Mouse (Mus musculus) gonadal fat pad, adult 2 months (tissue): ENCODE results near the gene Arih2. TPM values are rescaled to one million over a fixed set of nuclear protein-coding genes. Genes with fewer than 3 reads are reported as not detected.
A peak's percentile ranks its signal among the peaks of the same experiment; 100 is the strongest.

Experiments
- DNase-seq: peaks from one replicate; pipeline ENCODE4 v3.0.0-alpha.2; 2012; ENCODE audit warnings: low read depth
- polyA plus RNA-seq: library from polyadenylated mRNA; depleted of rRNA; stranded (reverse); fragments of >200 nt; gene quantifications from 2 replicates; pipeline ENCODE4 v1.2.3, GENCODE M21; 2012

Arih2 gene
- polyA plus RNA-seq, 1 experiment, result 44.6 TPM

- DNase-seq, result no peak
Measured at GRCm38 (mm10) chr9:108587571-108588180, 61.5 kb downstream of the Arih2 start.

GRCm38 (mm10) chr9:108579344-108579690 is 69.9 kb downstream of the Arih2 start:
- DNase-seq, result no peak

DNA sequence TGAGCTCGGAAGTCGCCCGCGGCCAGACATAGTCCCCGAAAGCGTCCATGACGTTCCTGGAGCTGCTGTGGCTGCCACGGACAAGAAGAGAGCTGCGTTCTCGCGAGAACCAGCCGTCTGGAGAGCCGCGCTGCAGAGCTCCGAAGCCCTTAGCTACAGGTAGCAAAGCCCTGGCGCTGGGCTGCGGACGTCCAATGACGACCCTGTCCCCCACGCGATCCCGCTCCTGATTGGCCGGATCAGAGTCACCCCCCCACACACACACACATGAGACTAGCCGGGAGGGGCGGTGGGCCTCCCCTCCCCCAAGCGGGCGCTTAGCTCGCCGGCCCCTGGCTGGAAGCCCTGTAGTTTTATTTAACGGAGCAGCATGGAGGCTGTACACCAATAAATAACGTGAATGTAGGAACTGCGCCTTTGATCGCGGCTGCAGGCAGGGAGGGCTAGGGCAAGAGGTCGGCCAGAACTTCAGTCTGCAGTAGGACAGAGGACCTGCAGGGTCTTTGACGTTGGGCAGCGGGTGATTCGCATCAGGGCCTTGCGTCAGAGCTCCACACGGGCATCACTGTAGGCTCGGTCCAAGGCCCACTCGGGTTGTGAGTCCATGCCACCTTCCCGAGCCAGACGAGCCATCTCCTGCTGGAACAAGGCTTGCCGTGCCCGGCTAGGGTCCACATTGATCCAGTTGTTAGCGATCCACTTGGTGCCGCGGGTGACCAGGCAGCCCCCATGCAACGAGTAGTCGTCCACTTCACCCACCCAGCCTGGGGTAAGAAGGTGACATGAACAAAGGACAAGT is 70.4 kb downstream of the Arih2 start, which contains the start of gene Wdr6:
TSS of gene Wdr6 (minus strand) at position 195 of the 799 bp plus-strand sequence.
- no peak for DNase-seq

- DNase-seq, result no peak
Measured at GRCm38 (mm10) chr9:108577934-108578544, 71.1 kb downstream of the Arih2 start.

GRCm38 (mm10) chr9:108577025-108577424 is 72.2 kb downstream of the Arih2 start:
- DNase-seq, result no peak

- no peak for DNase-seq
Measured at GRCm38 (mm10) chr9:108575321-108576297, 73.6 kb downstream of the Arih2 start.

DNA sequence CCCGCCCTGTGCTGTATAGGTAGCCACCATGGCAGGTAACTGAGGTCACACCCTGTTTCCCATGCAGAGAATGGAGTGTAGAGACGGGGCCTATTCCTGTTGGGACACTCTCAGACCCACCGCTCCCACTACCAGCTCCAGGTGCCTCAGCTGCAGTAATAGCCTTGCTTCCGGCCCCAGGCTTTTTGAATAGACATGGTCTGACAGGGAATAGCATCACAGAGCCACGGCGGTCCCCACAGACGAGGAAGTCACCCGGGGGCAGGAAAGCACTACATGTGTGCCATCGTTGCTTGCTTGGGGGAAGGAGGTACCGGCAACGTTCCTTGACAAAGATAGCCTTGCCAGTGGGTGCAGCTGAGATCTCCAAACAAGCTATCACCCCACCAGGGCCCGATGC is 74.3 kb downstream of the Arih2 start:
- DNase-seq, result no peak

GRCm38 (mm10) chr9:108573774-108574690 is 75.2 kb downstream of the Arih2 start:
- no peak for DNase-seq

- no peak for DNase-seq
Measured at GRCm38 (mm10) chr9:108572321-108572720, 76.9 kb downstream of the Arih2 start.

DNA sequence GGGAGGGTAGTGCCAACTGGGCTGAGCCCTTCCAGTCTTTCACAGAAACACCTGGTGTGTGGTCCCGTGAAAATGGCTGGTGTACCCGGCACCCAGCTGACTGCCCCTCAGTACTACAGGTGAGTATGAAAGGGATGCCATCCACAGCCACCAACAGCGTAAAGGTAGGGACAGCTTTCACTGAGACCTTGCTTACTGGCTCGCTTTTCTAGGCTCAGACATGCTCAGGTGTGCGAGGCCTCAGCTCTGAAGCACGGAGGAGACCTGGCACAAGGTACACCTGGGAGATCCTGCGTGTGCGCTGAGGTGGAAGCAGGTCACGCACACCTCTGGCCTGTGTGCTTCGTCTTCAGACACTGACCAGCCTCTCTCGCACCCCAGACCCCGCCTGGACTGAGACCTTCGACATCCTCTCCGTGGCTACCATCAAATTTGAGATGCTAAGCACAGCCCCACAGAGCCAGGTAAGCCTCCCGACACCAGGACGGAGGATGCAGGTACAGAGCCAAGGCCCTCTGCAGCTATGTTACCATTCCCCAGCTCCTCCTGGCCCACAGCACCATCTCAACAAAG is 77.7 kb downstream of the Arih2 start:
- DNase-seq, result no peak

DNA sequence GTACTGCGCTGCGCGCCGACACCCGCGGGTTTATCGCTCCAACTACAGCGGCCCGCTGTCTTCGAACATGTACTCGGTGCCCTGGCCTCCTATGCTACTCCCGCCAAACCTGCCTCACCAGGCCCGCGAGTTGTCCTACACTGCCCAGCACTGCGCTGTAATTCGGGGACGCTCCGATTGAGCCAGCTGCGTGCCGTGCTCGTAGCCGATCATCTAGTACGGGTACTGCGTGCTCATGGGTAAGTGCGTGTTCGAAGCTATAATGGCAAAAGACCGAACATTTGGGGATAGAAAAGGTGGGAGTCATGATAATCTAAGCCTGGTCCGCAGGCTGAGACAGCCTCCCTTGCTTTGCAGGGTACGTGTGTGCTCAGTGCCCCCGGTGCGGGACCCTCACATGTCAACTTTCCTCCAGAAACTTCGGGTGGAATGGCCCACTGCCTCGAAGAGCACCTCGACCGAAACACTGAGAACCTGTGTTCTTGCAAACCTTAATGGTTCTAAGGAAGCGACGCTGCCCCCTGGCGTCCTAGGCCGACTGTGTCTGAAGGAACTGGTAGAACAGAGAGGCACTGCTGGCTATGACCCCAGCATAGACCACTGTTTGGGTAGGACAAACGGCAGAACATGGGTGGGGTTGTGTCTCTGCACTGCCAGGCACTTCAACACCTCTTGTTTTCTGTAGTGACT is 78.8 kb downstream of the Arih2 start:
- DNase-seq, result no peak

- no peak for DNase-seq
Measured at GRCm38 (mm10) chr9:108569381-108570206, 79.6 kb downstream of the Arih2 start, which contains the start of gene Dalrd3. Gene Dalrd3, plus strand, starts transcription at chr9:108569886.

DNA sequence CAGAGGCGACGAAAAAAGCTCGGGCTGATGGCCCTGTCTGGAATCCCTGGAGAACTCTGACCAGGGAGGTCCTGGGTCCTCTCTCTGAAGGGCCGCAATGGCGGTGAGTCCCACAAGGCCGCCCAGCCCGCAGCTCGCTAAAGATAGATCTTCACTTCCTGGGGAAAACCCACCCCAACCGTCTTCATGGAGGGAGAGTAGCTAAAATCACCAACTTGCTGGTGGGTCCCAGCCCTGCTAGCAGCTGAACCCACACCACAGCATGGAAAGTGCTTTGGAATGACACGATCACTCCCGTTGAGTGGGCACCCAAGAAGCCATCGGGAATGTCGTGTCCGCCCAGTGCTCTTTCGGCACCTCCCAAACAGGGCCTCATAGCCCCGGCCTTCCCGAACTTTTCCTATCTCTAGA is 80.7 kb downstream of the Arih2 start:
- DNase-seq, result no peak

DNA sequence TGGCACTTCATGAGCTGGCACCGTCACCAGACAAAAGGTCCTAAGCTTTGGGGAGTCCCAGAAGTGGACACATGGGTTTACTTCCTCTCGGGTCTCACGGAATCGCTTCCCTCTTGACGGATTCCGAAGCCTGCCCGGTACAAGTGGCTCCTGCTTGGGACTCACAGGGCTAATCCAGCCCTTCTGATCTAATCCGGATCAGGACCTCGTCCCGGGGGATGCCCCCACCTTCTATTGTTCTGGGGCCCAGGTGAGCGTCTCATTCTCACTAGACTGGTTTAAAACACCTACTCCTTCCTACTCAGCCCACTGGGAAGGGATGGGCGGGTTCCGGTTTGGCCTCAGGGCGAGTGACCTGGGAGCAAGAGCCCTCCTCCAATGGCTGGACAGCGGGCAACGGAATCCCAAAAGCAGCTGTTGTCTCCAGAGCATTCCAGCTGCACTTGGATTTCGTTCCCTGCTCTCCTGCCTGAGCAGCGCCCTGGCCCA is 81.2 kb downstream of the Arih2 start:
- no peak for DNase-seq

- peak; percentile 79 for DNase-seq
Measured at GRCm38 (mm10) chr9:108566815-108567776, 82.1 kb downstream of the Arih2 start, which contains the start of gene Ndufaf3. Gene Ndufaf3, minus strand, starts transcription at chr9:108567434.

DNA sequence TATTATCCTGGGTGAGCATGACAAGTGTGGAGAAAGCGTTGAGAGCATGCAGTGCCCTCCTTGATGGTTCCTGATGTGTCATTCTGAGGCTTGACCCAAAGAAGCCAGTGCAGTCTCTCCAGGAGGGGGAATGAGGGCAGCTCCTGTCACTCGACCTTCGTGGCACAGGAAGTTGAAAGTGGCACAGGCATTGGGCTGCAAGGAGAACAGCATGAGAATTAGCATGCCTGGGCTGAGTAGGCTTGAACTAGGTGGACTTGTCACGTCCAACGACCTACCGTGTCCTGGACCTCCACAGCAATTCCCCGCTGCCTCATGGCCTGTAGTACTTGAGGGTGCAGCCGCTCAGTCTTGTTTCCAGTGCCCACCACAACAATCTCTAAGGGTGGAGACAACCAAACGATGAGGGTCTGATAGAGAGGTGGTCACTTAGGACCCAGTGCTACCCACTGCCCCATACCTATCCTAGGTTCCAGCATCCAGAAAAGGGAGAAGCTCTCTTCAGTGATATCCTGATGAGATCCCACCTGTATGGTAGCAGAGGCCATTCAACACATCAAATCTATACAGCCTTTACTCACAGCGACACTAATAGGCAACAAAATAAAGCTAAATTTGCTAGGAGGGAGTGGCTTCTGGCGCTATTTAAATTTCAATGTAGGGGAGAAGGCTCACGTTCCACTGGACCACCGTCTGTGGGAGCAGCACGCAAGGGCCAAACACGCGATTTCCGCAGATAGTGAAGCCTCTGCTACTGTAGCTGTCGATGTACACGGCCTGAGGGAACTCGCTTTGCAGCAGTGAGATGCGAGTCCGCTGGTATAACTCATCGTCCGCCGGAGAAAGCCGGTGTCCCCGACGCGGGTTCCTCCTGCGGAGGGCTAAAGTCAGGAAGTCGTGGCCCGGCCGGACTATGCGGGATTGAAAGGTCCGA is 83.0 kb downstream of the Arih2 start:
- DNase-seq, result no peak
